Mouse (Mus musculus) right cerebral cortex, postnatal 14 days (tissue): Measurements from ENCODE around the gene Satb2.
"Not testable (repeated sequence)": the region's sequence is repeated elsewhere in the genome, so short reads cannot be mapped to it uniquely, and the experiment has no call there.

Source experiments
- DNase-seq: peaks from one replicate; pipeline ENCODE4 v3.0.0; 2022

Gene Satb2

DNA sequence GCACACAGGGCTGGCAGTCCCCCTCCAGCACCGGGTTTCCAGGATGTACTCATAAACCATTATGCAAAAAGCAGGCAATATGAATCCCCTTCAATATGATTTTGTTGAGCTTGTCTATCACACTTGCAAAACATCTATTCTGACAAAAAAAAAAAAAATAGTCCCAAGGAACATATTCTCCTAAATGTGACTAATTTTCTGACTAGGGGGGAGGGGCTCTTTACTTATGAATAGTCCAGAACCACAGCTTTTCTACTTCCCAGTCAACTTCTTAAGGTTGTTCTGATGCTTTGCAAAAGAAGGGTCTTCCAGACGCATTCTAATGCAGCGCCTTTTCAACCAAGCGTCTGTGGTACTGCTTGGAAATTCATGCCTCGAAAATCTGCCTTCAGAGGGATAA, 155.7 kb downstream of the Satb2 start:
- DNase-seq, result no peak

DNA sequence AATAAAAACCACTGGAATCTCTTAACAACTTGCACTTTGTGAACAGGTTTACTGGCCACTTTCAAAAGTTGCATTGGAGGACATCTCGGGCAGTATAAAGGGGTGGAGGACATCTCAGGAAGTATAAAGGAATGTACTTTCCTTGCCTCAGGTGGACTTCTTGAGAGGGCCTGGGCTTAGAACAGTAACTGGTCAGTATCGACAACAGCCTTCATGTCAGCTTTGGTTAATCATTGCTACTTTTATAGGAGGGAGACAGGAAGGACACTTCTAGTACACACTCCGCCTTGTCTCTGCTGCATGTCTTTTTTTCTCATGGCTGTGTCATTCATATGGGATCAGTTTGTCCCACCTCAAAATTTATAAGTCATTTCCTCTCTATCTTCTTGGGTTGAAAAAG, 156.4 kb downstream of the Satb2 start:
- no peak for DNase-seq

DNA sequence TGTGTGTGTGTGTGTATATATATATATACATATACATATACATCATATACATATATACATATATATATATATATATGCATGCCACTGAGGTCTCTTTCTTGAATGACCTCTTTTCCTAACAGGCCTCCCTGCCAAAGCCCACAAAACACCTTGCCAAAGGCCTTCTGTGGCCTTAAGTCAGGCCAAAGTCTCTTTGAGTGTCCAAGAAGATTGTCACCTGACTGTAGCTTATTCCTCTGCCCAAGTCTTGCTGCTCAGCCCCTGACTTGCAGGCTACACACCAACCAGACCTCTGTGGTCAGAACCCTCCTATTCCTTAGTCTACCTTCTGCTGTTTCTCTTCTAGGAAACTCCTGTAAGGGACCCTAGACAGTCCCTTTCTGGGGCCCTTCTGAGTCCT, 164.9 kb downstream of the Satb2 start:
- DNase-seq, result no peak

DNA sequence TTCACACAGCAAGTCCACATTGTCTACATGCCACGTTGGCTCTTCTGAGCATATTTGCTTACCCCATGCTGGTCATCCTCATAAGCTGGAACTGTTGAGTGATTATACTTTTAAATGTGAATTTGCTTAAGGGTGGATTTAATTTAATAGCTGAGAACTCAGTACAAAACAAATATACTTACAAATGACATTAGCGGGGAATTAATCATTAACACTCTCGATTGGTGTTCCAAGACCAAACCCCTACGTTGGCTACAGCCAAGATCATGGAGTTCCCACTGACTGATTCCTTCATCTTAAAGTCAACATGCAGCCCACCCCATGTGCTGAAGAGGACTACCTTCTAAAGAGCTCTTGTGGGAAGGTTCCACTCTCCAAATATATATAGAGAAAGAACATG, 165.5 kb downstream of the Satb2 start:
- no peak for DNase-seq

DNA sequence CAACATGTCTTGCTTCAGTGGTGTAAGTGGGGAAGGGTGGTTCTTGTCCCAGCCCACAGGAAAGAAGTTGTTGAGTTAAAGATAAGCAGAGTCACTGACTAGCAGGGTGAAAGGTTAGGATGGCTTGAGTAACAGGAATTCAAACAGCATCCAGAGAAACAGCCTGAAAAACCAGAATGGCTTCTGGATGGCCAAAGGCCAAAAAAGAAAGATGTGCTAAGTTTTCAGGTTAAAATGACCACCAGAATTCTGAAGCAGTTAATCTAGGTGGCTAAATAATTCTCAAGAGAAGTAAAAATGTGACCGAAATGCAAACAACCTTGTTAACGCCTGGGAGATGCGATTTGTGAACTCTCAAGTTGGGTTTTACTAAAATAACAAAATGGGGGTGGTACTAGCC, 167.0 kb downstream of the Satb2 start:
- DNase-seq, result no peak

DNA sequence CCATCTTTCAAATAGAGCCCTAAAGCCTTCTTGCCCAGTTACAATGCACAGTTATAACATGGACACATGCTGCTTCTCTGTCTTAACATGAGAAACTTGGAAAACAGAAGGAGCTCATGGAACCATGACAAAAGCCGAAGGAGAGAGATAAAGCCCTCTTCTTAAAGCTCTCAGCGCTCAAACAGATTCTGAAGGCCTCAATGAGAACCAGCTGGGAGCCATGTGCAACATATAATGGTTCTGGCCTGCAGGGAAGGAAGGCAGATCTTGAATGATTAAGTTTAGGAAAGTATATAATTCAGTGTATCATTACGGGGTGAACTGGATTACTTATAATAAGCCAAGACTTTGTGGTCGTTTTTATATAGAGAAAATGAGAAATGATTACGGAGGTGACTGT, 172.4 kb downstream of the Satb2 start:
- no peak for DNase-seq

DNA sequence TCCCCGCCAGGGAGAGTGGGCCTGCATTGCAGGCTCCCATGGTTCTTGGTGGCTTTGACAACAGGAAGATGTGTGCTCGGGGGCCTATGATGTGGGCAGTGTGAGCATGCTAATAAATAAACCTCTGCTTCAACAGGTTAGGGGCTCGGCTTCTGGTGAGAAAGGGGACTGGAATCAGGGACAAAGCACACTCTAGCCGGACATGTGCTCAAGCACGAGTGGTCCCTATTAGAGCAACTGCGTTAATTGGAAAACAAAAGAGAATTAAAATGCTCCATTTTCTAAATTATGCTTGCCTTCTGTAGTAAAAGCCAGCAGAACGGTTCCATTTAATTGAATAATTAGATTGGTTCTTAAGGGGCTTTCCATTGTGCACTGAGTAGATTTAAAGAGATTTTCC, 177.8 kb downstream of the Satb2 start:
- DNase-seq, result no peak

DNA sequence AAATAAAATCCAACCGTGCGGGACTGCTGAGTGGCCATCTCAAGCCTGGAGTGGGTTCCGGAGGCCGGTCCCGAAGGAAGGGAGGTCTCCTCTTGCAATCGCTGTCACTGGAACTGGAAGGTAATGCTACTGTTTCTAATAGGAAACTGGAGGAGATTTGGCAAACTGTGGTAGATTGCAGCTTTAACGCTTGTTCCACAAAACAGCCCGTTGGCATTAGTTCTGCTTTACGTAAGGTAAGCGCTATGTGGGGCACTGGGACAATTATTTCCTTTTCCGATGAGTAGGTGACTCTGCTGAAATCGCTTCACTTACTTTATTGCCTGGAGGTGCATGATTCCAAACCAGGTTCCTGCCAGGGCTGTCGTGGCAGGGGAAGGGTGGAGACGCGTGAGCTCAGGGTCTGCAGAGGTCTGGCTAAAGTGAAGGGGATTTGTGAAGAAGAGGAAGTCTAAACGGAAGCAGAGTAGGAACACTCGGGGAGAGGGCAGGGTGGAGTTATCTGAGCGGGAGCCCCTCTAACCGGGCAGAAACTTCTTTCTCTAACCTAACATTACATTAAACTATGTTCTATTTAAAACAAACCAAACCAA, 183.3 kb downstream of the Satb2 start:
- no peak for DNase-seq

DNA sequence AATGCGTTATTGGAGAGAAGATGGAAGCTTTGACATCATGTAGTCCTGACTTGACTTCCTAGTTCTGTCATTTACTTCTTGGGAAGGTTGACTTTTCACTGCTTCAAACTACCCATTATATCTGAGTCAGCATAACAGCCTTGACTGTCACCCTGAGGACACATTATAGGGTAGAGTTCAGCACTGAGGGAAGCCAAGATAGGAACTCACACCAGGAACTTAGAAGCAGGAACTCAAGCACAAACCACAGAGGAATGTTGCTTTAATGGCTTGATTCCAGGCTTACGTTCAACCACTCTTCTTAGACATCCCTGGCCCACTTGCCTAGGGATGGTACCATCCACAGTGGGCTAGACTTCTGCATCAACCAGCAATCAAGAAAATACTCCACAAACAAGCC, 188.8 kb downstream of the Satb2 start:
- no peak for DNase-seq

DNA sequence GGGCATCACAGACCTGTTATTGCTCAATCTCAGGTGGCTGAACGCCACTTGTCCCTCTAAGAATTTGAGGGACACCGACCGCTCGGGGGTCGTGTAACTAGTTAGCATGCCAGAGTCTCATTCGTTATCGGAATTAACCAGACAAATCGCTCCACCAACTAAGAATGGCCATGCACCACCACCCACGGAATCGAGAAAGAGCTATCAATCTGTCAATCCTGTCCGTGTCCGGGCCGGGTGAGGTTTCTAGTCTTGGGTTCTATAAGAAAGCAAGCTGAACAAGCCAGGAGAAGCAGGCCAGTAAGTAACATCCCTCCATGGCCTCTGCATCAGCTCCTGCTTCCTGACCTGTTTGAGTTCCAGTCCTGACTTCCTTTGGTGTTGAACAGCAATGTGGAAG, 196.3 kb downstream of the Satb2 start:
- DNase-seq, result not testable (repeated sequence)

DNA sequence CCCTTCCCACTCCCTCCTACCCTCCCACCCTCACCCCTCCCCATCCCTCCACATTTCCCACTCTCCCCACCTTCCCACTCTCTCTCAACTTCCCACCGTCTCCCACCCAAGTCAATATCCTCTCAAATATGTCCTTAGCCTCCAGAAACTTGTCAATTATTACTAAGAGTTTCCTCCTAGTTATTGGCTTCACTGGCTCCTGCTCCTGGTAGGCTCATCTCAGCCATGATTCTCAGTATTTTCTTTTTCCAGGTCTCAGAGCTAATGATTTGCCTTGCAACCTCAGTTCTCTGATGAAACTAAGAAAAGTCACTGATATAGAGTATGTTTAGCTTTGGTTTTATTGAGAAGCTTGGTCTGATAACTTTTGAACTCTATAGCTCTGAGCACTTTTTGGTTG, 214.2 kb downstream of the Satb2 start:
- DNase-seq, result no peak

DNA sequence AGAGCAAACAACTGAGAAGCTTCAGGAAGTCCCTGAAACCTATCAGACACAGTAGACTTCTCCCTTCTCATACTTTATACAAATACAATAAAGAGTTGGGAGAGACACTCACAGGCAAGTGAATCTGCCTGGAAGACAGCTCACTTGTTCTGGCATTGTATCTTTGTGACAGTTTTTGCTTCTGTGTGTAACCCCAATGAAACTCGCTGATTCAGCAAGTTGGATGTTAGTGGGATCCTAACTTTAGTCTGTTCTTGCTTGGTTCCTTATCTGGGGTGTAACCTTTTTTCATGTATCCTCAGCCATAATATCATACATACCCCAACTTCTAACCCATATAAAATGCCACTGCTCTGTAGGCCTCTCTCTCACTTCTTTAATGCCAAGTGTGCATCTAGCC, 216.9 kb downstream of the Satb2 start:
- DNase-seq, result no peak

DNA sequence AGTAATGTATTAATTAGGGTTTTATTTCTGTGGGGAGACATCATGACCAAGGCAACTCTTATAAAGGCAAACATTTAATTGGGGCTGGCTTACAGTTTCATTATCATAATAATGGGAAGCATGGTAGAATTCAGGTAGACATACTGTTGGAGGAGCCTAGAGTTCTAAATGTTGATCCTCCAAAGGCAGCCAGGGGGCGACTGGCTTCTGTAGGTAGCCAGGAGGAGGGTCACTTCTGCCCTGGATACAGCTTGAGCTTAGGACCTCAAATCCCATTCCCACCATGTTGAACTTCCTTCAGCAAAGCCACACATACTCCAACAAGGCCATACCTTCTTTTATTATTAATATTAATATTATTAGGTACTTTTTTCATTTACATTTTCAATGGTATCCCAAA, 225.2 kb downstream of the Satb2 start:
- DNase-seq, result no peak

DNA sequence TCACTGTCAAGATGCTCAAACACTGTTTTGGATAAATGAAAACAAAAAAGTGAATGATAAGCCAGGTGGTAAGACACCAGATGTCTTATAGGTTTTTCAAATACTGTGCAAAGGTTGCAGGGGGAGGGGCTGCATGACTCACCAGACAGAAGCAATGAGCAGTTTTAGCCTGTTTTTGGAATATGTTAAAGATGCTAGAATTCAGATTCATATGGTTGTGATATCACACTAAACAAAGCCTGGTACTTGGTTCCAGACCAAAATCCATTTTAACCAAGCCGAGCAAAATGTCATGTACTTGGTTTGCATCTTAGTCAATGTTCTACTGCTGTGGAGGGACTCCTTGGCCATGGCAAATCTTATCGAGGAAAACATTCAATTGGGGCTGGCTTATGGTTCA, 227.8 kb downstream of the Satb2 start:
- no peak for DNase-seq

DNA sequence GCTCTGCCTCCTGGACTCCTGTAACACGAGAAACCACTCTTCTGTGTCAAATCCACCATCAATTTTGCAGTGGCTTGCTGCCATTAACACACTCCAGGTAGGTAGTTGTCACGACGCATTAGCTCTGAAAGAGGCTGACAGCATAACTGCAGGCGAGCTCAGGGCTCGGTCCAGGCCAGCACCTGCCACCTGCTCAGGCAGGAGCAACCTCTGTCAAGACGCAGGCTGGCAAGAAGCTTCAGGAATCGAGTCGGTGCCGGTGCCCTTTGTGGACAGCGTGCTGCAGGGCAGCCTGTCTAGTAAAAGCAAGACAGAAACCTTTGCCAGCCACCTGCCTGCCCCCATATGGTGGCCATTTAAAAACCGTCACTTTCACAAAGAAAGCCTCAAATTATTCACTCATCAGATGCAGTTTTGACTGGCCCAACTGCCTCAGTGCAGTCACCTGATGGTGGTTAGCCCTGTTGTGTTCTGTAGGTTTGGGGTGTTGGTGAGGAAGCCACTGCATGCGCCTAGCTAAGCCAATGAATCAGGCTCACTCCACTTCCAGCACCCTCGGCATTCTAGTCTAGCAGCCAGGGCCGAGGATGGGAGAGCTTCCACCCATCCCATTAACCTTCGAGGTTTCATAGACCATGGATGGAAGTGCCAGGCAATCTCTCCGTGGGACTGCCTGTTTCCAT, 228.7 kb downstream of the Satb2 start:
- DNase-seq, result no peak

DNA sequence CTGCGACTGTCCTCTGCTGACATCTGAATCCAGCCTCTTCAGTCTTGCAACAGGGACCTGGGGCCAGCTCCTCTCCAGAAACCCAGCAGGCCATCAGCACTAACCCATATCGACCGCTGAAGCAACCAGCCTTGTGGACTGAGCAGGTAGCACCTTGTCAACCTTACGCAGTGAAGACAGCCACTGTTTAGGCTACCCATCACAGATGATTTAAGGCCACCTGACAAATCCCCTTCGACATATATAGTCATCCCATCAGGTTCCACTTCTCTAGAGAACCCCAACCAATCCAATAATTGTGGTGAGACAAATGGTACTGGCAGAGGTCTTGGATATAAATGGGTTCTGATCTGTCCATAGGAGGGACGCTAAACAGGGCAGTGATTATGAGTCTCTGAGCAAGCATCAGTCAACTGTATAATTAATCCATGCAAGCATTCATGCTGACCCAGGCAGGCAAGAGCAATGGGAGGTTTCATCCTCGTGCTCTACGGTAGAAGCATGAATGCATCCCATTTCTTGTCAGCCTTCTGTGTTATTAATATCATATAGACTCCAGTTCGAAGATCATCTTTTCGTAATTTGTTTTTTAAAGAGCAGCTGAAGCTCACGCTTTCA, 229.5 kb downstream of the Satb2 start:
- no peak for DNase-seq
